Mouse (Mus musculus) forebrain, embryonic 12.5 days (tissue): ENCODE data around the gene Atp1a4. TPM values are rescaled to one million over a fixed set of nuclear protein-coding genes. Genes with fewer than 3 reads are reported as not detected.

Experiments
- ATAC-seq: fragments of 200-750 bp; cut with Nextera tagmentation; 2 replicates; pipeline ENCODE4 v1.8.0; 2017; ENCODE audit warnings: moderate TSS enrichment; ENCODE audit not compliant: low FRiP score
- H3K27ac ChIP-seq: fragments of 300-500 bp; sonication (generic); 2 replicates; pipeline ENCODE4 v1.5.1; 2016; ENCODE audit warnings: mild to moderate bottlenecking
- H3K27me3 ChIP-seq: fragments of 300-500 bp; sonication (generic); 2 replicates; pipeline ENCODE4 v1.6.1; 2016; ENCODE audit warnings: mild to moderate bottlenecking
- H3K36me3 ChIP-seq: fragments of 300-500 bp; sonication (generic); replicated peaks from 2 replicates; pipeline ENCODE4 v1.6.1; 2016; ENCODE audit warnings: mild to moderate bottlenecking
- H3K4me1 ChIP-seq: fragments of 300-500 bp; sonication (generic); 2 replicates; pipeline ENCODE4 v1.6.1; 2016
- H3K4me2 ChIP-seq: fragments of 300-500 bp; sonication (generic); 2 replicates; pipeline ENCODE4 v1.6.1; 2016; ENCODE audit warnings: mild to moderate bottlenecking, moderate library complexity
- H3K4me3 ChIP-seq: fragments of 300-500 bp; sonication (generic); replicated peaks from 2 replicates; pipeline ENCODE4 v1.5.1; 2016; ENCODE audit warnings: mild to moderate bottlenecking
- H3K9ac ChIP-seq: fragments of 300-500 bp; sonication (generic); 2 replicates; pipeline ENCODE4 v1.6.1; 2016; ENCODE audit warnings: mild to moderate bottlenecking
- H3K9me3 ChIP-seq: fragments of 300-500 bp; sonication (generic); 2 replicates; pipeline ENCODE4 v1.6.1; 2016
- WGBS: fragments of 180-500 bp; shearing (Covaris S2); methylation state at CpG from one replicate; pipeline ENCODE4 v1.1.7; 2016; 5-methylcytosine and 5-hydroxymethylcytosine counted together
- polyA plus RNA-seq: library from polyadenylated mRNA; unstranded; fragments of >200 nt; fragmentation: Nextera tagmentation; extraction: Ambion mirVana; gene quantifications from 2 replicates; pipeline ENCODE4 v1.2.1, GENCODE M21; 2016

Gene Atp1a4
- polyA plus RNA-seq, 1 experiment from 2014 or later, result 0.06 TPM

DNA sequence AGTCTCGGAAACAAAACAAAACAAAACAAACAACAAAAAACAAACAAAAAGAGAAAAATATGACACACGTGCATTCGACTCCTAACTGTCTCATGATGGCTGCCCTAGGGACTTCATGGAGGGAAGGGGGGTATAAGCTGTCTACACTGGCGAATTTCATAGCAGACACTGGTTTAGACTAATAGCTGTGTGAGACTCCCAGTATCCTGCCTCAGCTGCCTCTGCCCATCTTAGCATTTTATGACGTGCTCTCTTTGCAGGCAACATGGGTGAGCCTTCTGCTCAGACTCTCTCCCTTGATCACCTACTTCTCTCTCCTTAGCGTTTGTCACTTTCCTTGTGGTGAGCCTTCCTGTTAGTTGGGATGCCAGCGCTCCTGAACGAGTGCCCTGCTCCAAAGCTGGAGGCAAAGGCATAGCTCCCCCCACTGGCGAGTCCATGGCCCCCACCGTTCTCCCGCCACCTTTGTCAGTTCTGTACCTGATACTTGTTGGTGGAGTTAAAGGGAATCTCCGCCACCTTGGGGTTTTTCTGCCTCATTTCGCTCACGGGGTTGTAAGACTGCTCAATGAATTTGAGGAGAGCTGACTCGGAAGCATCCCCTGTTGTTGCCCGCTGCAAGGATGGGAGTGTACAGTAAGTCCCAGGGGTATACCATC is 14.5 kb downstream of the Atp1a4 start:
- 29% methylated on average over 16 of the region's 16 CpGs for WGBS
- Histone ChIP-seq H3K9me3 (no peaks in the 10 kb centered on the region), H3K4me3 (no peak overlapping the region; the same call in 1 of the 2 replicates), H3K36me3 (no peaks in the 10 kb centered on the region), H3K27ac (peak overlapping the region; percentile 81; the same call in 1 of the 2 replicates), H3K9ac (no peak overlapping the region), H3K4me2 (peak overlapping the region; percentile 6), H3K4me1 (peaks cover 35% of the 10 kb centered on the region), H3K27me3 (peaks cover 12% of the 10 kb centered on the region)
- 0 out of 2 replicates have a peak, but pooled peaks have one; percentile 5 for ATAC-seq

DNA sequence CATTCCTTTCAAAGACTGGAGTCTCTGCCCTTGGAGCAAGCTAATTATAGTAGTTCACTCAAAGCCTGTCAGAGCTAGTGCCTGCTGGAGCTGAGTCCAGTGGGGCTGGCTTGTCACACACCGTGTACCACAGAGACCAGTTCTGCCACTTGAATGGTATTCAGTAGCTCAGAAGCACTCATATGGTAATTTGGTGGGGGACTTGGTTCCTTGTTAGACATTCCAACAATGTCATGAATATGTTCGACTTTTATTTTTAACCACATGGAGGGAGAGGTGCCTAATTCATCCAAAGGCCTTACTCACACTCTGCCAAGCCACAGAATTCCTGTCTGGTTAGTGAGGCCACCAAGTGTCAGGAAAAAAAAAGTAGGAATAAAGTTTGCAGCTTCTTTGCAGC is 15.8 kb downstream of the Atp1a4 start:
- Histone ChIP-seq H3K9ac (no peak overlapping the region), H3K4me3 (no peak overlapping the region), H3K4me2 (no peak overlapping the region), H3K9me3 (no peaks in the 10 kb centered on the region), H3K27me3 (peaks cover 12% of the 10 kb centered on the region), H3K36me3 (no peaks in the 10 kb centered on the region), H3K27ac (peak overlapping the region; percentile 81), H3K4me1 (peaks cover 35% of the 10 kb centered on the region)
- 11% methylated on average over 2 of the region's 2 CpGs for WGBS
- peak; percentile 92 for ATAC-seq

DNA sequence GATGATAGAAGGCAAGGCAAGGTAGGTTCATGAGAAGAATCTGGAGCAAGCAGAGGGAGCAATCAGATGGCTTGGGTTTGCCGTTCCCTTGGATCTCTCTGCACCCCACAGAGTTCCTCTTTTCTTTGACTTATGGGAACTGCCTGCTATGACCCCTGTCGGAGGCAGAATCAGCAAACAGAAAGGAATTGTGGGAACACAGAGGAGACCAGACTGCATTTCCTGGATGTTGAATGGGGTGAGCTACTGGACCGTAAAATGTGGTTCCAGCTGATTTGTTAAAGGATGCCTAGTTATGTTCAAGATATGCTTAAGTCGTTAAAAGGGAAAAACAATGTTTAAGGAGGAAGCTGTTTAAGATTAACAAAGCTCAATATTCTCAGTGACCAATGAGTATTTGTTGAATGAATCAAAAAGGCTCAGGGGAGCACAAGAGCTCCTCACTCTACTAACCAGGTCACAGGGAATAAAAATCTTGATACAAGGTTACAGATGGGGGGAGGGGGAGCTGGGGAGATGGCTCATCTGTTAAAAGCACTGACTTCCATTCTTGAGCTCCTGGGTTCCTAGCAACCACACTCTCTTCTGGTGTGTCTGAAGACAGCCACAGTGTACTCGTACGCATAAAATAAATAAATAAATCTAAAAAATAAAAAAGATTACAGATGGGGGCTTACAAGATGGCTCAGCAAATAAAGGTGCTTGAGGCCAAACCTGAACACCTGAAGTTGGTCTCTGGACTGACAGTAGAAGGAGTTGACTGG is 17.1 kb downstream of the Atp1a4 start:
- Histone ChIP-seq H3K27me3 (peaks cover 12% of the 10 kb centered on the region), H3K4me3 (no peak overlapping the region), H3K27ac (peak overlapping the region; percentile 73; the same call in 1 of the 2 replicates), H3K9me3 (no peaks in the 10 kb centered on the region), H3K36me3 (no peaks in the 10 kb centered on the region), H3K4me2 (no peak overlapping the region), H3K4me1 (peaks cover 35% of the 10 kb centered on the region), H3K9ac (no peak overlapping the region)
- 38% methylated on average over 6 of the region's 6 CpGs for WGBS
- no peak for ATAC-seq

DNA sequence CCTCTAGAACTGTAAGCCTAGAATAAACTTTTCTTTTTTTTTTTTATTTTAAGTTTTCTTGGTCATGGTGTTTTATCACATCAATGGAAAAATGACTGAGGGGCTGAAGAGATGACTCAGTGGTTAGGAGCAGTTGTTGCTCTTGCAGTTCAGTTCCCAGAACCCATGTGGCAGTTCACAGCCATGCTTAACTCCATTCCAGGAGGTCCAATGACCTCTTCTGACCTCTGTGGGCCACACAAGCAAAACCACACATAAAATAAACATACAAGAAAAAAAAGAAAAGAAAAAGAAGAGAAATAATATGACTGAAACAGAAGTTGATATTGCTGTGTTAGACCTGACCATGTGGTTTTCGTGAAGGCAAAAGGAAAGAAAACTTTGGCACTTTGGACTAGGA is 29.0 kb downstream of the Atp1a4 start:
- no peaks in the 10 kb centered on the region for H3K4me1 ChIP-seq
- no peaks in the 10 kb centered on the region for H3K9me3 ChIP-seq
- no peak overlapping the region for H3K9ac ChIP-seq
- 84% methylated on average over 1 of the region's 1 CpGs for WGBS
- no peak overlapping the region for H3K4me3 ChIP-seq
- no peaks in the 10 kb centered on the region for H3K36me3 ChIP-seq
- no peaks in the 10 kb centered on the region for H3K27me3 ChIP-seq
- no peak overlapping the region for H3K4me2 ChIP-seq
- H3K27ac ChIP-seq, result no peak overlapping the region
- ATAC-seq, result no peak

DNA sequence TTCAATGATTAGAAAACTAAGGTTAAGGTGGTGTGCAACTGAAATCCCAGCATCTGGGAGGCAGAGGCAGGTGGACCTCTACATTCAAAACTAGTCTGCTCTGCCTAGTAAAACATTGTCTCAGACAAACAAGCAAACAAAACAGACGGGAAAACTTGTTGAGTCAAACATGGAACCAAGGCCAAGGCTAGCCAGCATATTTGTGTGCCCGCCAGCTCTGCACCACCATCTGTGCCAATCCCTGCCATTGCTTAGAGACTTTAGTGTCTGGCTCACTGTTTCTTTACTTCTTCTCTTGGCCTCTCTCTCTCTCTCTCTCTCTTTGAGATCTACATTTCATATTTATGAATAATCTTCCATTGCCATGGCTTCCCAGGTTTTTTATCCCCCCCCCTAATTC is 30.0 kb downstream of the Atp1a4 start:
- H3K36me3 ChIP-seq, result no peaks in the 10 kb centered on the region
- no peaks in the 10 kb centered on the region for H3K27me3 ChIP-seq
- H3K4me3 ChIP-seq, result no peak overlapping the region
- no peak overlapping the region for H3K9ac ChIP-seq
- no peak for ATAC-seq
- no peak overlapping the region for H3K27ac ChIP-seq
- H3K9me3 ChIP-seq, result no peaks in the 10 kb centered on the region
- 86% methylated on average over 2 of the region's 2 CpGs for WGBS
- H3K4me2 ChIP-seq, result no peak overlapping the region
- H3K4me1 ChIP-seq, result no peaks in the 10 kb centered on the region

DNA sequence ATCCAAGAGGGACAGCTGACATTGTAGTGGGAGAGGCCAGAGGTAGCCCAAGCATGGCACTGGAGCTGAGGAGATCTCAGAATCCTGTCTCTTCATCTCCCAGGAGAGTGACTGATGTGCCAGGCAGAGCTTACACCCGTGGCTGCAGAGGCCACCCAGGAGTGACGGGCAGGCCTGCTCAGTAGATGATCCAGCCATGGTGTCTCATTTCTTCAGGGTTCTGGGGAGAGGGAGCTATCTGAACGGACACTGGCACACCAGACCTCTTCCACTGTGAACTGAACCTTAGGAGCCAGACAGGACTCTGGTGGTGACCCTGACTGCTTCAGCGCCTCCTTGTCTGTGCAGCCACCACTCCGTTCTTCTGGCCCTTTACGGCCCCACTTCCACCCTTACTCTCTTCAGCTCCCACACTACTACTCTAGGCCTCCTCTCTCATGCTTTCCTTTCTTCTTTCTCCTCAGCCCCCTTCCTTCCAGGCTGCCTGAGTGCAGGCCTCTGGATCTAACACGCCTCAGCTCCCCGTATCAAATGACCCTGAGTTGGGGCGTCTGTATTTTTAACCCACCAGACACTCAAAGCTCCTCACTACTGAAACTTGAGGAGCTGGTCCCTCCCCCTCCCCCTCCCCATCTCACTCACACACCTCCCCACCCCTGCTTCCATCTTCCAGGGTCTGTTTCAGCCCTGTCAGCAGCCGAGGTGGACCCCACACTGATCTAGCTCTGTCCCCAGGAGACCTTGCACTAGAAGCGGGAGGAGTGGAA is 36.7 kb downstream of the Atp1a4 start:
- H3K4me2 ChIP-seq, result no peak overlapping the region
- no peak overlapping the region for H3K4me3 ChIP-seq
- H3K36me3 ChIP-seq, result no peaks in the 10 kb centered on the region
- ATAC-seq, result no peak
- peak overlapping the region; percentile 57 for H3K27ac ChIP-seq
- H3K9ac ChIP-seq, result peak overlapping the region; percentile 21; the same call in 1 of the 2 replicates
- H3K27me3 ChIP-seq, result no peaks in the 10 kb centered on the region
- WGBS, result 43% methylated on average over 11 of the region's 11 CpGs
- peaks cover 57% of the 10 kb centered on the region for H3K4me1 ChIP-seq
- H3K9me3 ChIP-seq, result no peaks in the 10 kb centered on the region

DNA sequence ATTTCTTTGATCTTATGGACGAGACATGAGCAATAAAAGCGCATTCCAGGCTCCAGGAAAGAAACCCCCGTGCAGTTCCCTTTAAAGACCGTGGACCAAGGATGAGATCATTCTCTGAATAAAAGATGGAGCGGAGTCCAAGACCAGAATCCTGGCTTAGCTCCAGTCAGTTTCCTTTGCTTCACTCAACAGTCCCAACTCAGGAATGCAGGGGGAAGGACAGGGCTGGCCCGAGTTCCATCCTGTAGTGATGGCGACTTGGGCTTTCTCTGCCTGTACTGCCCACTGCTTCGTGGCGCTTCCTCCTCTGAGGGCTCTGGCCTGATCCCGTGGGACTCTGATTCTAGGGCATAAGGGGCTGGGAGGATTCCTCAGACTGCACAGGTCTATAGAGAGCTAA is 37.8 kb downstream of the Atp1a4 start:
- Histone ChIP-seq H3K27ac (peak overlapping the region; percentile 81), H3K9ac (no peak overlapping the region), H3K4me3 (no peak overlapping the region), H3K4me2 (no peak overlapping the region), H3K4me1 (peaks cover 57% of the 10 kb centered on the region), H3K9me3 (no peaks in the 10 kb centered on the region), H3K27me3 (no peaks in the 10 kb centered on the region), H3K36me3 (no peaks in the 10 kb centered on the region)
- 47% methylated on average over 10 of the region's 10 CpGs for WGBS
- ATAC-seq, result peak; percentile 57; the same call in 1 of the 2 replicates

DNA sequence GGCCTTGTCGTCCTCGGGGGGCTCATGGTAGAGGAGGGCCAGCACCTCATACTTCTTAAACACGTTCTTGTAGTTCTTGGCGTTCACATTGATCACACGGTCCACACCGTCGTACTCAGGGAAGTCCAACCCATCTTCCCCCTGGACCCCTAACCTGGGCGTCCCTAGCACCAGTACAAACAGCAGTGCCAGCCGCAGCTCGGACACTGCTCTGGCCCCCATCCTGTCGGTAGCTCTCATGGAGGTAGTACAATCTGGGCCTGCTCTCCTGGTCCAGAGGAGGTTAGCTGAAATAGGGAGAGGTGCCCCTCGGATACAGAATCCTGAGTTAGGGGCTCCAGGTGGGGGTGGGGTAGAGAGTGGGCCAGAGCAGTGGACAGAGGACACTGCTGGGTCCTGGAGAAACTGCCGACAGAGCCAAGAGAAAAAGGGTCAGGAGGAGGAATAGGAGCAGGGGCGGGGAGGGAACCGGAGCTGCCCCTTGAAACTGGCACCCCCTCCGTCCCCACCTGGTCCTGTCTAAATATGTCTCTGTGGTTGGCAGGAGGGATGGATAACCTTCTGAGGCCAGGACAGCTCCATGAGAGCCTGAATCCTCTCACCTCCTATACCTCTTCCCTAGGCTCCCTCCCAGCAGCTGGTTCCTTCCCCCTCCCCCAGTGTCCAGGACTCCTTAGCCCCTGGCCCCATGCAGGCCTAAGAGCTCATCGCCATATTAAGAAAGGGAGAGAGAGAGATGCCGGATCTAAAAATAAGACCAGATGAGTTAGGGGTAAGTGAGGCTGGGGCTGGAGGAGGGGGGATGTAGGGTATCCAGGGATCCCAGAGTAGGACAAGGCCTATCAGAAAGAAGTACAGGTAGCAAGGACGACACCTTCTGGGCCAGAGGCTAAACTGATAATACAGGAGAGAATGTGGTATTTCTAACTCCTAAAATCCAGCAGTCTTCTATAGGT is 38.5 kb downstream of the Atp1a4 start, which contains the start of gene Casq1:
Gene Casq1, minus strand, starts transcription at position 418 of the 956 bp plus-strand sequence.
- WGBS, result 77% methylated on average over 19 of the region's 19 CpGs
- Histone ChIP-seq H3K4me3 (no peak within 1 kb of the TSS), H3K4me1 (peaks cover 57% of the 10 kb centered on the region), H3K9me3 (no peaks in the 10 kb centered on the region), H3K4me2 (no peak within 1 kb of the TSS), H3K36me3 (no peaks in the 10 kb centered on the region), H3K27me3 (no peaks in the 10 kb centered on the region), H3K9ac (no peak within 1 kb of the TSS), H3K27ac (peak within 1 kb of the TSS; percentile 81)
- no peak; the same call in 1 of the 2 replicates for ATAC-seq

DNA sequence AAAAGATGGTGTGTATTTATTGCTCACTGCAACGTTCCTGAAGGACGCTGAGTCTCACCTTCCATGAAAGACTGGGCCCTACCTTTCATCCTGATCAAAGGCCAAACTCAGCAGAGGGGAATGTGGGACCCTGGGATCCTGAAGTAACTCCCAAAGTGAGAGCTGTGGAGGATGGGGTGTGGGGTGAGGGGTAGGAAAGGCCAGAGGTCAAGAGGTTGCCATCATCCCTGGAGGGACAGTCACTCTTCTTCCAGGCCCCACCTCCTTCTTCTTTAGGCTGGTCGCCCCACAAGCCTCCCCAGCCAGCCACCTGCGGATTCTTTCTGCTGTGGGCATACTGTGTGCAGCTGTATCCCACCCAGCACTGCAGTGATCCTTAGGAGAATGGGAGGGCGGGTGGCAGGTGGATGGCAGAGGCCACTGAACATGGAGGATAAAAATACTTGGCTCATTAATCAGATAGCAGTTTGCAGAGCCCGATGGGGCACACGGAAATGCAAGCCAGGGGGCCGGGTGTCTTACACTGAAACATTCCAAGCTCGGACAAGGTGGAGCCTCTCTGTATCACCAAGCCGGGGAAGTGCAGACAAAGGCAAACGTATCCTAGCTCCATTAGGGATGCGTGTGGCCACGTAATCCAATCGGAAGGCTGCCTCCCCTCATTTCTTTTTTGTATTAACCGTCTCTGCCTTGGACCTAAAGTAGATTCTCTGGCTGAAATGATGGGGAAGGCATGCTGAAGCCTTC is 39.9 kb downstream of the Atp1a4 start:
- Histone ChIP-seq H3K9me3 (no peaks in the 10 kb centered on the region), H3K4me1 (peaks cover 67% of the 10 kb centered on the region), H3K4me3 (no peak overlapping the region), H3K36me3 (no peaks in the 10 kb centered on the region), H3K27ac (peak overlapping the region; percentile 36; the same call in 1 of the 2 replicates), H3K27me3 (no peaks in the 10 kb centered on the region), H3K4me2 (no peak overlapping the region), H3K9ac (no peak overlapping the region)
- no peak for ATAC-seq
- 52% methylated on average over 15 of the region's 15 CpGs for WGBS

DNA sequence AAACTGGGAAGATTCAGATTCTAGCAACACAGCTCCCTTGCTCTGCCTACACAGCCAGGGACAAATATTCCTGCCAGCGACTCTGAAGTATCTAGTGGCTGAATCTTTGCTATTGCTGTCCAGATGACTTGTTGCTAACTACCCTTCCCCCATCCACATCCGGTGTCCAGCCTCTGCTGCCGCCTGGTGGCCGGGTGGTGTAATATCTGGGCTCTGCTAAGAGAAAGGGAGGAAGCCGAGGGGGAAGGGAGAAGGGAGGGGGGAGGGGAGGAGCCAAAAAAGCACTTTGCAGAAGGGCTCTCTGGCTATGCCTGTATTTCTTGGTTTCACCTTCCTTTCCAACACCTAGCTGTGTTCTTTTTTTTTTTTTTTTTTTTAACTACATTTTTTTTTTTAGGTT is 41.1 kb downstream of the Atp1a4 start:
- 0% methylated on average over 5 of the region's 5 CpGs for WGBS
- peak overlapping the region; percentile 33; the same call in 1 of the 2 replicates for H3K9ac ChIP-seq
- no peak overlapping the region for H3K4me3 ChIP-seq
- no peaks in the 10 kb centered on the region for H3K9me3 ChIP-seq
- peak overlapping the region; percentile 40 for H3K4me2 ChIP-seq
- no peaks in the 10 kb centered on the region for H3K27me3 ChIP-seq
- ATAC-seq, result peak; percentile 63
- no peaks in the 10 kb centered on the region for H3K36me3 ChIP-seq
- H3K4me1 ChIP-seq, result peaks cover 66% of the 10 kb centered on the region
- H3K27ac ChIP-seq, result peak overlapping the region; percentile 63; the same call in 1 of the 2 replicates

DNA sequence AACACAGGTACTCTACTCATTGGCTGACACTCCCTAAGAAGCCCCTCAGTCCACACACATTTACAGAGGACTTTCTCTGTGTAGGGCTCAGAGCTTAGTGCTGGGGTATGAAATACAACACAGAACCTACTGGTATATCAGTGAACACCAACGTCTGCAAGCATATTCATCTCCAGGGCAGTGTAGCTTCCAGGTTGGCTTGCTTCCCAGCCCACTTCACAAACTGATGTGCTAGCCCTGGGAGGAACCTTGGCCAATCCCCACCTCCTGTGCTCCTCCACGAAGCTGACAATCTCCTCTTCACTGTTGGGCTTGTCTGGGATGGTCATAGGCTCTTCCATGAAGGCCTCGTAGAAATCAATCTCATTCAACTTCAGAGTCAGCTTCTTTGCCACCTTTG is 43.5 kb downstream of the Atp1a4 start:
- 70% methylated on average over 3 of the region's 3 CpGs for WGBS
- H3K27ac ChIP-seq, result 0 out of 2 replicates have a peak overlapping the region, but pooled peaks have one; percentile 13

More for the DNA sequence above, 43.5 kb downstream of the Atp1a4 start:
- peaks cover 49% of the 10 kb centered on the region for H3K4me1 ChIP-seq
- no peaks in the 10 kb centered on the region for H3K27me3 ChIP-seq
- ATAC-seq, result no peak
- no peak overlapping the region for H3K9ac ChIP-seq
- no peaks in the 10 kb centered on the region for H3K36me3 ChIP-seq
- no peaks in the 10 kb centered on the region for H3K9me3 ChIP-seq
- no peak overlapping the region for H3K4me3 ChIP-seq
- no peak overlapping the region for H3K4me2 ChIP-seq
